Mouse (Mus musculus): ENCODE data around the gene Lrrc8d.
A peak's percentile ranks its signal among the peaks of the same experiment; 100 is the strongest.

Gene Lrrc8d

DNA sequence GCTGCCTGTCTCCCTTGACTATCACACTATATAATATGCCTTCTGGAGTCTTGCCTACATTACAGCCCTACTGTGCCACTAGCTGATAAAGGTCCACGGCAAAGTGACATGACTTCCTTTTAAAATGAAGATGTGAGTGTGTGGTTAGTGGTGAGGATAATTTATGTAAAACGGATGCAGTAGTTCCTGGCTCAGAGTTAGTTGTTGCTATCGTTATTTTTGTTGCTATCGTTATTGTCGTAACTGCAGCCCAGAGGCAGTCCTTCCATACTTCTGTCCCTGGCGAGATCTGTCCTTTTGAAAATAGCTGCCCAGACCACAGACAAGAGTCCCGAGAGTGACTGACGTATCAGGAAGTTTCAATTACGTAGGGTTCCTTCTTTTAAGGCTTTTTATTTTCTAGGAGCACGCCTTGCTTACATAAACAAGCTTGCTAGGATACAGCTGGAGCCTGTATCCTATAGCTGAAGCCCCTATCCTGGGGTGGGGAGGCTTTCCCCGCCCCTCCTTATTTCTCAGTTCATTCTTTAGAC, 18.4 kb downstream of the Lrrc8d start:
- DNase-seq: no peak

- no peak for DNase-seq
Observed at GRCm38 (mm10) chr5:105721267-105721666, 21.5 kb downstream of the Lrrc8d start.

GRCm38 (mm10) chr5:105722807-105723206, 23.0 kb downstream of the Lrrc8d start:
- no peak for DNase-seq

GRCm38 (mm10) chr5:105730193-105730831, 30.5 kb downstream of the Lrrc8d start:
- no peak for DNase-seq

DNA sequence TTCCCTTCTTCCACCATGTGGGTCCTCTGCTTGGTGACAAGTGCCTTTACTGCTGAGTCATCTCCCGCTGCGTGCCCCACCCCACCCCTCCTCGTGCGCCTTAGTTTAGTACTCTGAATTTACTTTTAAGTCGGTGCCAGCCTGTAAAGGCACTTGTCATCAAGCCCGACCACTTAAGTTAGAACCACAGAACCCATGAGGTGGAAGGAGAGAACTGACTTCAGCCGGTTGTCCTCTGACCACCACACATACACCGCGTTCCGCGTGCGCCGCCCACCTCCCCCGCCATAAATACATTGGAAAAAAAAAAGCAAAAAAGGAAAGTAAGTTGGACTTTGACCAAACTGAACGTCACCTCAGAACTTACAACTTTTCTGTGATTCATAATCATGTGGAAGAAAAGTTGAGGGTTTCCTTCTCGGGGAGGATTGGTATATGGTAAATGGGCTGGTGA, 31.4 kb downstream of the Lrrc8d start:
- peak in 1 of 2 experiments; percentile 34 for DNase-seq

DNA sequence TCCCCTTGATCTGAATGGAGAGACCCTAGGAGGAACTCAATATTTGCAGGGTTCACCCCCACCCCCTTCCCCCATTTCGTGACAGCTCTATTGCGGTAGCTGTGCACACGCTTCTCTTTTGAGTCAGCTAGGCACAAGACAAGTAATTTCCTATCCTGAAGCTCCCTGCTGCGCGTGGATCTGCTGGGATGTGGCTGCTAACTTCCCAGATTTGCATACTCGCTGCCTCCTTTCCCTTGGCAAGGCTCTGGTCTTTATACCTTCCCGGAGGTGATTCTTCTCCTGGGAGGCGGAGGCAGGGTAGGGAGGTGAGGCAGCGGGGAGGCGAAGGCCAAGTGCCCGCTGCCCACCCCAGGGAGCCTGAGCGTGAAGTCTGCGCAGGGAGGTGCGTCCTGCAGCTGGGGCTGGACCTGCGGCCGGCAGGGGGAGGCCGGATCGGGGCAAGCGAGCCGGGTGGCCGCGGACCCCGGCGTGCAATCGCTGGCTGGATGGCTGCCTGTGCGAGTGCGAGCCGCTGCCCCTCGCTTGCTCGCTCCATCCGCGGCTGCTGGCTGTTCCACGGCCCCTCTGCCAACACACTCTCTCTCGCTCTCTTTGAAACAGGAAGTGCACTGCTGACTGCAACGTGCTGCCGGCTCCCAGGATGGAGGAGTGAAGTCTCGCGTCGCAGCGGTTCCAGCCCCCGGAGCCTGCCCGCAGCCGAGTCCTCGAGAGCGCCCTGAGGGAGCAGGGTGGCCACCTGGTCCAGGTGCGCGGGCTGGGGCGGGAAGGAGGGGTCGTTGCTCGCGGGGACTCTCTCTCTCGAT, 32.1 kb downstream of the Lrrc8d start:
- DNase-seq: peak; percentile 67 to 75

GRCm38 (mm10) chr5:105732433-105732891, 32.7 kb downstream of the Lrrc8d start:
- no peak for DNase-seq

DNA sequence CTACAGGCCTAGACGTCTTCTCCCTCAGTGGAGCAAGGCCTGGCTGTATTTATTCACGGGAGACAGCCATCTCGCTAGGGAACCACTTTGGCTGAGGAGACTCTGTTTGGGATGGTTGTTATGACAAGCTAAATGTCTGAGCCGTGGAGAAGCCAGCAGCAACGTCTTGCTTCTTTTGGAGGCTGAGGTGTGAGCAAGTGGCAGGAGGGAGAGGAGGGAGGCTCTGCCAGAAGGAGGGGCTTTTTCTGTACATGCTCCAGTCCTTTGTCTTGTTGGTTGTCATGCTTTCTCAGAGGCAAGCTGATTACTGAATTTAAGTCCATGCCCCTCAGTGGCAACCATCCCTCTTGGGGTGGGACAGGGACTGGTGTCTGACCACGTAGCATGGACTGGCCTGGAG, 33.5 kb downstream of the Lrrc8d start:
- no peak for DNase-seq

DNA sequence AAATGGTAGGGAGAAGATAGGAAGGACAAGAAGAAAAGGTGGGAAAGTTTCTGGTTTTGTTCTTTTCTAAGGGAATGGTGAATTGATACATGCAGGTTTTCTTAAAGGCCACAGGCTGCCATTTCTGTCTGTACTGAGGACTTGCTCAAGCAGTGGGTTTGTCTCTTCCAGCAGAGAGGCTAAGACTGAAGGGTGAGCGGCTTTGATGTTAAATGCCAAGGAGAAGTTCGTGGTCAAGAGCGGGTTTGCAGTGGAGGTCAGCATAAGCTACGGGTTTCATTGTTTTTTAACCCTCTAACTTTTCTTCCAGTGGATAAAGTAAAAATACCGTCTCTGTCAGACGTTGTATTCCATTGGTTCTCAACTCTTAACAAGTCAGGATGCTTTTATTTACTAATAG, 36.6 kb downstream of the Lrrc8d start:
- DNase-seq: no peak

GRCm38 (mm10) chr5:105737145-105737544, 37.4 kb downstream of the Lrrc8d start:
- DNase-seq: no peak

DNA sequence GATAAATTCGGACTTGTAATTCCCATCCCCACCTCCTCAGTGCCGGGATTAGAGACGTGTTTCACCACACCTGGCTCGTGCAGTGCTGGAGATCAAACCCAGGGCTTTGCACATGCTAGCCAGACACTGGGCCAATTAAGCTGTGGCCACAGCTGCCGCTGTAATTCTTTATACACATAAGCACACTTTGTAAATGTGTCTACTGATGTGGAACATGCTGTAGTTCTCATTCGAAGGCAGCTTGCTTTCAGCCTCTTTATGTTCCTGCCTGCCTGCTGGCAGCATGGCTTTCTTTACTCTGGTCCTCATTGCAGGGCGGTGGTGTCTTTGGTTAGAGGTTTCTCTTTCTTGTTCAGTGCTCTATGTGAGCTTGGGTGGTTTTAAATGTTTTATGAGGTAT, 40.7 kb downstream of the Lrrc8d start:
- DNase-seq: no peak

DNA sequence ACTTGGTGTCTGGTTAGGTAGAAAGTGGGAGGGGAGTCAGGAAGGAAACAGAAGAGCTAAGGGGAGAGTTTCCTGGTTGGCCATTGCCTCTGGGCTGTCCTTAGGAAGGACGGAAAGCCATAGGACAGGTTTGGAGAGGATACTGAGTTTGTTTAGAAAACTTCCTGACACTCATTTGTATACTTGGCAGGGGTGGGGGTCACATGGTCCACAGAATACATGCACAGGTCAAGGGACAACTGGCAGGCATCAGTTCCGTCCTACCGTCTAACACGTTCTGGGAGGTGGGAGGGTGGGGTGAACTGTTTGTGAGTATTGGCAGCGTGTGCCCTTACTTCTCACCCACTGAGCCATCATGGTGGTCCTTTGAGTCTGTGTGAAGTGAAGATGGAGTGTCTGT, 42.9 kb downstream of the Lrrc8d start:
- DNase-seq: no peak

- no peak for DNase-seq
Observed at GRCm38 (mm10) chr5:105745324-105745723, 45.6 kb downstream of the Lrrc8d start.

DNA sequence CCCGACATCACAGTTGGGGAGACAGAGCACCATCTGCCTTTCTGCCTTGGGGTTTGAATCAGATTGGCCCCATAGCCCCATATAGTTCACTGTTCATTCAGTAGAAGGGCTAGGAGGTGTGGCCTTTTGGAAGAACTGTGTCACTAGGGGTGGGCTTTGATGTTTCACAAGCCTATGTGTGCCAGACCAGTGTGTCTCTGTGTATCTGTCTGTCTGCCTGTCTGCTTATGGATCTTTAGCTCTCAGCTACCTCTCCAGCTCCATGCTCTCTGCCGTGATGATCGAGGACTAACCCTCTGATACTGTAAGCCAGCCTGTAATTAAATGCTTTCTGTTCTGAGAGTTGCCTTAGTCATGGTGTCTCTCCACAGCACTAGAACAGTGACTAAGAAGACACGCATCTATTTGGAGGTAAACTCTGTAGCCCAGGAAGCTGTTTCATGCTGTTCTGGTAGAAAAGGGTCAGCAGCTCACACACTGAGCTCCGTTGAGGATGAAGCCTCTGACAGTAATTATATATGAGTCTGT, 46.2 kb downstream of the Lrrc8d start:
- DNase-seq: no peak

- no peak for DNase-seq
Observed at GRCm38 (mm10) chr5:105754803-105755202, 55.0 kb downstream of the Lrrc8d start.

- no peak for DNase-seq
Observed at GRCm38 (mm10) chr5:105755491-105755890, 55.7 kb downstream of the Lrrc8d start.

GRCm38 (mm10) chr5:105757978-105758377, 58.2 kb downstream of the Lrrc8d start:
- DNase-seq: no peak

DNA sequence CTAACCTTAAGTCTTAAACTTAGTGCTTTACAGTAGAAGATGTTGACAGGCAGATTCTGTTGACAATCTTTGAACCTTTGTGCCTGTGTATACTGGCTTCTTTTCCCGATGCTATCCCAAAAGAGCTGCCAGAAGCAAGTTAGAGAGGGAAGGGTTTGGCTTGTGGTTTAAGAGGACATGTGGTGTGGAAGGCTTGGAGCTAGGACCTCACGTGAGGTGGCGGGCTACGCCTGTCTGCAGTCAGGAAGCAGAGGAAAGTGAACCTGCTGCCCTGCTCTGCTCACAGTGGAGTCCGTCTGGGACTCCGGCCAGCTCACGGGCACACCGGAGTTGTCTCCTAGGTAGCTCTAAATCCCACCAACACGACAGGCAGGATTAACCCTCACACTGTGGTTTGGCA, 59.1 kb downstream of the Lrrc8d start:
- no peak for DNase-seq

GRCm38 (mm10) chr5:105761848-105762482, 62.2 kb downstream of the Lrrc8d start:
- DNase-seq: no peak

DNA sequence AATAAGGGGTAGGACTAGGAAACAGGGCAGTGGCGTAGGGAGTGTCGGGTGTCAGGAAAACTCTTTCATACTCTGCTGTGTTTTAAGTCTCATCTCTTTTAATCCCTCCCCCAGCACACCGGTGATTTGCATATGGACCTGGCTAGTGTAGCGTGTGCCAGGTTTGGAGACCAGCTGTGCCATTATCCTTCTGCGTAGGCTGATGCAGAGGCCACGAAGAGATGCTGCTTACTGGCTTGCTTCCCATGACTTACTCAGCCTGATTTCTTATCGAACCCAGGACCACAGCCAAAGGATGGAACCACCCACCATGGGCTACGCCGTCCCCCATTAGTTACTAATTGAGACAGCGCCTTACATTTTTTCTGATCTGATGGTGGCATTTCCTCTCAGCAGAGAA, 64.6 kb downstream of the Lrrc8d start:
- DNase-seq: no peak

- no peak for DNase-seq
Observed at GRCm38 (mm10) chr5:105765386-105765785, 65.6 kb downstream of the Lrrc8d start.

- no peak for DNase-seq
Observed at GRCm38 (mm10) chr5:105776368-105776767, 76.6 kb downstream of the Lrrc8d start.

- no peak for DNase-seq
Observed at GRCm38 (mm10) chr5:105776978-105777593, 77.3 kb downstream of the Lrrc8d start.
